Mouse (Mus musculus): ENCODE measurements around the gene Afmid. TPM values are rescaled to one million over a fixed set of nuclear protein-coding genes. Genes with fewer than 3 reads are reported as not detected.
"Not testable (repeated sequence)": the region's sequence is repeated elsewhere in the genome, so short reads cannot be mapped to it uniquely, and the experiment has no call there.

Afmid gene
- polyA plus RNA-seq, 3 experiments from 2014 or later, result 32.7 to 39.5 (median 35.4) TPM

- no peak for ATAC-seq
Measured at GRCm38 (mm10) chr11:117826916-117827315, 1.2 kb downstream of the Afmid start.

DNA sequence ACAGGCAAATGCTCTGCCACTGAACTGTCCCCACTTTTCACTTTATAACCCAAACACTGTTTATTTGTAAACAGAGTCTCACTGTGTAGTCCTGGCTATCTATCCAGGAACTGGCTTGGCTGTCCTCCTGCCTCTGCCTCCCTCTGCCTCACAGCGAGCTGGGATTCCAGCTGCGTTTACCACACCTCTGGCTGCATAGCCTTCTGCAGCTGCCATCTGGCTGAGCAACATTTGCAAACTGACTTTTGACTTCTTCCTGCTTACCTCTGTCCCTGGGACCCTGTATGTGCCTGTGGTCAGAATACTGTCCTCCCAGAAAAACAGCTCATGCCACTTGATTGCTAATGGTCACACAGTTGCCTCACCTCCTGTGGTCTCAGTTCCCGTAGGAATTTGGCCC, 1.7 kb downstream of the Afmid start:
- ATAC-seq, result no peak

GRCm38 (mm10) chr11:117828149-117828887, 2.6 kb downstream of the Afmid start:
- ATAC-seq, result peak; percentile 49

GRCm38 (mm10) chr11:117828888-117829604, 3.3 kb downstream of the Afmid start:
- ATAC-seq, result no peak

- ATAC-seq, result no peak
Measured at GRCm38 (mm10) chr11:117829671-117830215, 4.0 kb downstream of the Afmid start.

- ATAC-seq, result no peak
Measured at GRCm38 (mm10) chr11:117830401-117830800, 4.7 kb downstream of the Afmid start.

DNA sequence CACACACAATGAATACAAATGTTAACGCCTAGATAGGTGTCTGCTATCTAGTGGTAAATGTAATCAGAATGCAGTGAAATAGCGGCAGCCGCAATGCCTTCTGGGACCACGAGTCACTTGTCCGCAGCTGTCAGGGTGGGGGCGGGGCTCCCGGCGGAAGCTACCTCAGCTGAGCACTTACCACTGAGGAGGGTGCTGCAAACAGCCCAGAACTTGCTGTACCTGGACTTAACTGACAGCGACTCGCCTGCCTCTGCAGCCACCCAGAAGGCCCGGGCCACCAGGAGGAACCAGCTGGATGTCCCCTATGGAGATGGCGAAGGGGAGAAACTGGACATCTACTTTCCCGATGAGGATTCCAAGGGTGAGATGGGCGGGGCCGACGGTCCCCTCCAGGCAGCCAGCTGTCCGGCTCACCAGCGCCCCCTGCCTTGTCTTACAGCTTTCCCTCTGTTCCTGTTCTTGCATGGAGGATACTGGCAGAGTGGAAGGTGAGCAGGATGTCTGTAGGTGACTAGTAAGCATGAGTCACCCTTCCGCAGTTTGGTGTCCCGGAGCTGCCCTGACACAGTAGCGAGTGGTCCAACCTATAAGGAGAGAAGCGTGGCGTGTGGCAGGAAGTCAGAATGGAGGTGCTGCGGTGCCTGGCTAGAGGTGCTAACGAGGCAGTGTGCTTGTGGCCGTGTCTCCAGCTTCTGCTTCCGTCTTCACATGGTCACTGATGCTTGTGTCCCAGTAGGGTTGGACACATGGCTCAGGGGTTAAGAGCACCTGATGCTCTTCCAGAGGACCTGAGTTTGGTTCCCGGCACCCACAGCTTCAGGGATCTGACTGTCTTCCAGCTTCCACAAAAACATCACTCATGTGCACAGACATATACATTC, 6.6 kb downstream of the Afmid start:
- ATAC-seq, result peak; percentile 90

DNA sequence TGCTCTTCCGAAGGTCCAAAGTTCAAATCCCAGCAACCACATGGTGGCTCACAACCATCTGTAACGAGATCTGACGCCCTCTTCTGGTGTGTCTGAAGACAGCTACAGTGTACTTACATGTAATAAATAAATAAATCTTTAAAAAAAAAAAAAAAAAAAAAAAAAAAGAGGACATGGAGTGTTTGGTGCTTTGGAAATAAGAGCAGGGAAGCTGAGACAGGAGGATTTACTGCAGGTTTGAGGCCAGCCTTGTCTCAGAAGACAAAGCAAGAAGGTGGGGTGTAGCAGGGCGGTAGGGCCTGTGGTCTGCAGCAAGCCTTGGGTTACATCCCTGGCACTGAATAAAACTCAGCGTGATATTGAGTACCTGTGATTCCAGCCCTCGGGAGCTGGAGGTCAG, 7.8 kb downstream of the Afmid start:
- ATAC-seq, result not testable (repeated sequence)

DNA sequence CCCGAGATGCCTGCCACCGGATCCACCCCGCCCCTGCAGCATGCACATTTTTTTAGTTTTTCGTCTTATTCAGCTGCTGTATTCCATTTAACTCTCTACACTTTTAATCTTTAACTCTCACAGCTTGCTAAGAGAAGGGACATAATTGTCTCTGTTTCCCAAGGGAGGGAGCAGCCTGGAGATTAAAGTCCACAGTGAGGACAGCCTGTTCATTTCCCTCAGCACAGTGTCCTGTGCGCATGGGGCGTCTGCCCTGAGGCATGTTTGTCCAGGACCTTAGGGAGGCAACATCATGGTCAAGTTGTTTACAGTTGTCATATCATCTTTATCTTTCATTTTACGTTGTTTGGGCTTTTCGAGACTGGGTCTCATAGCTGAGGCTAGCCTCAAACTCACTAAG, 8.4 kb downstream of the Afmid start:
- ATAC-seq, result no peak

- no peak for ATAC-seq
Measured at GRCm38 (mm10) chr11:117836306-117836705, 10.6 kb downstream of the Afmid start.

- ATAC-seq, result no peak
Measured at GRCm38 (mm10) chr11:117838572-117838971, 12.8 kb downstream of the Afmid start.

- no peak for ATAC-seq
Measured at GRCm38 (mm10) chr11:117839021-117839420, 13.3 kb downstream of the Afmid start.

DNA sequence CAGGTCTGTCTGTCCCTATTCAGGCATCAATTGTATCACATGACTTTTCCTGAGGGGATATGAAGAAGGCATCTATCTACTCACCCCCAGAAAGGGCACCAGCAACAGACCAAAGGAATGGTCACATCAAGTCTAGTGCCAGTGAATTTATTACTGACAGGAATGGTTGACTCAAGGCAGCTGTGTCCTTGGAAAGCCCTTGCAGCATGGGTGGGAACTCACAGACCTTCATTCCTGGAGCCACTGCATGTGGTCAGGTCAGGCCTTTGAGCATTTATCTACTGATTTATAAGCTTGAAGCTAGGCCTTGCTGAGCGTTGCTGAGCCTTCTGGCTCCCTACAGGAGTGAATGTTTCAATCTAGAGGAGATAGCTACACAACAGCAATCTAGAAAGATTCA, 15.2 kb downstream of the Afmid start:
- no peak for ATAC-seq

DNA sequence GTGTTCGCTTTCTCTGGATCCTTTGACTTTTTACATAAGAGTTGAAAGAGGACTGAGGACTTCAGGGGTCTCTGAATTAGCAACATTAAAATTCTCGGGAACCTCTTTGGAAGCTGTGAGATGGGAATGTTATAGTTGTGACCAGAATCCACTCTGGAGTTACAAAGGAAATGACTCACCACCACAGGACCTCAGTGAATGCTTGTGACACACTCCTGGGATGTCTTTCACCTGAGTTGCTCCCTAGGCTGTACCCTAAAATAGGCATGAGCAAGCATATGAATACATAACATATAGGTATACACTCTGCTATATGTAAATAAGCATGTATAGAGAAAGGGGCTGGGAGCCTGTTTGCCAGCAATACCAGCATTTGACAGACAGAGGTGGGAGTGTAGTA, 17.7 kb downstream of the Afmid start:
- ATAC-seq, result no peak

DNA sequence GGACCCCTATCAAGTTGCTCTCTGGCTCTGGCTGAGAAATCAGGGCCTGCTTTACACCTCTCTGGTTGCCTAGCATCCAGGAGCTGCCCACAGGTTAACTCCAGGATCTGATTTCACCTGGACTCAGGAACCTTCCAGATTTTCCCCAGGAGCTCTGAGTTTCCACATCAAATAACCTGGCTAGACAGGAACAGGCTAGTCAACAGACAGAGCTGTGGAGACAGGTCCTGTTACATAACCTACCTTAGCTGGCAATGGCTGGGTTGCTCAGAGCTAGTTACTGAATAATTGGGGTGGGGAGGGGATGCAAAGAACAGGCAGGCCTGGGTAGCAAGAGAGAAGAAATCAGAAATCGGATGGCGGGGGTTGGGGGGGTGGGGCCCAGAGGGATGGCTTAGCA, 19.3 kb downstream of the Afmid start:
- ATAC-seq, result no peak

GRCm38 (mm10) chr11:117845651-117846050, 19.9 kb downstream of the Afmid start:
- no peak for ATAC-seq

DNA sequence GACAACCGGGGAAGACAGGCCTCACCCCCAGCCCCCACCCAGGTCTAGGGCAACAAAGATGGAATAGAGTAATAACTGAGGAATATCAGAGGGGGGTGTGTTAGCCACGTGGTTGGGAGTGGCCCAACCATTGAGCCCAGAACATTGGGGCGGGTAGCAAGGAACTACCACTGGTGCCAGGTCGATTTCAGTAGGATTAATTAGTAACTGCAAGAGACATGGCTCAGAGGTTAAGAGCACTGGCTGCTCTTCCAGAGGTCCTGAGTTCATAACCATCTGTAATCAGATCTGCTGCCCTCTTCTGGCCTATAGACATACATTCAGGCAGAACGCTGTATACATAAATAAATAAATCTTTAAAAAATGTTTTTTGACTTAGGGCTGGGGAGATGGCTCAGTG, 20.9 kb downstream of the Afmid start:
- no peak for ATAC-seq

DNA sequence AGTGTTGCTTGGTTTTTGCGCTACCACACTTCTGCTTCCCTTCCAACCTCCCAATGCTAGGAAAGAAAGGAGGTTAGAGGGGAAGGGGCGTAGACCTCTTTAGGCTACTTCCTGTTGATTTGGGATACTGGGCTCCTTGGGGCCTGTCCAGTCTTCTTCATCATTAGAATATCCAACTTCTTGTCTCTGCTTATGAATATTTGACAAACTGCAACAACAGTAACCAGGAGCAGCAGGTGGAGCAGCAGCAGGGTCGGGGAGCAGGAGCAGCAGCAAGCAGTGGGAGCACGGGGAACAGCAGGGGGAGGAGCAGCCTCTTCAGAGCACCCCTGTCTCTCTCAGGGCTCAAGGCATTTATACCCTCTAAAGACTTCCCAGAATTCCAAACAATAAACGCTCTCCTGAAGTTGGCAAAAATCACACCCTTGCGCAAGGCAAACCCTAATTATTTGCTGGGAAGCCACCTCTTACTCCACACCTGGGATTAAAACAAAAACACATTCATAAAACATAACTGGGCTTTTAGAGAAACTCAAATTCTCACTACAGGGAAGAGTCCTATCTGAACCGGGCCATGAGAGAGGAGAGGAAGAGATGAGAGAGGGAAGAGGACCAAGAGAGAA, 22.0 kb downstream of the Afmid start:
- ATAC-seq, result no peak

GRCm38 (mm10) chr11:117848271-117848984, 22.7 kb downstream of the Afmid start:
- ATAC-seq, result peak; percentile 65

DNA sequence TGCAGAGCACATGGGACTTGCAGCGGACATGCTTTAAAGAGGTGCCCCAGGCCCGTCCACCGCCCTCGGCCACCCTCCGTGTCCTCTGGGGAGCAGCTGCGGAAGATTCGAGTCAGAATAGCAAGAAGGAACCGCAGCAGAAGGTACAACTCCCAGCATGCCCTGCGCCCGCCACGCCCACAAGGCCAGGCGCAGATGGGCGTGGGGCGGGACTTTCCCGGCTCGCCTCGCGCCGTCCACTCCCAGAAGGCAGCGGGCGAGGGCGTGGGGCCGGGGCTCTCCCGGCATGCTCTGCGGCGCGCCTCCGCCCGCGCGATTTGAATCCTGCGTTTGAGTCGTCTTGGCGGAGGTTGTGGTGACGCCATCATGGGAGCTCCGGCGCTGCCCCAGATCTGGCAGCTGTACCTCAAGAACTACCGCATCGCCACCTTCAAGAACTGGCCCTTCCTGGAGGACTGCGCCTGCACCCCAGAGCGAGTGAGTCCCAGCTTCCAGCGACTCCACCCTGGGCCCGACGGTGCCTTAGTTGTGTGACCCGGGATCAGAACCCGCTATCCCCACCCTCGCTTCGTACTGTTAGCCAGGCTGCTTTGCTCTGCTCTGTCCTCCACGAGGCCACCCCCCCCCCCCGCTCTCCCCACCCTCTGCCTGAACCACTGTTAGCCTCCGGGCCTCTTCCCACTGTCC, 23.4 kb downstream of the Afmid start, which contains the start of gene Birc5:
Gene Birc5 (plus strand): TSS at position 267 of the 687 bp plus-strand sequence.
- peak; percentile 91 for ATAC-seq

GRCm38 (mm10) chr11:117852875-117853274, 27.2 kb downstream of the Afmid start:
- no peak for ATAC-seq

All from inflammation-experienced regulatory T-cells, adult 6 months (primary cell).